Mouse (Mus musculus) C2C12 (cell line): ENCODE data around the gene Mpdu1. TPM values are rescaled to one million over a fixed set of nuclear protein-coding genes. Genes with fewer than 3 reads are reported as not detected.
"Not testable (repeated sequence)": the region's sequence is repeated elsewhere in the genome, so short reads cannot be mapped to it uniquely, and the experiment has no call there.

Experiments used
- H3K27me3 ChIP-seq: one replicate; pipeline ENCODE4 v1.6.1; 2011; ENCODE audit not compliant: control insufficient read depth, insufficient read depth, insufficient read length
- H3K36me3 ChIP-seq: one replicate; pipeline ENCODE4 v1.6.1; 2011; ENCODE audit not compliant: control insufficient read depth, insufficient read depth
- H3K4me3 ChIP-seq: one replicate; pipeline ENCODE4 v1.5.1; 2011; ENCODE audit warnings: mild to moderate bottlenecking, control low read depth; ENCODE audit not compliant: poor library complexity, insufficient read depth, severe bottlenecking
- H3K79me2 ChIP-seq: one replicate; pipeline ENCODE4 v1.6.1; 2011; ENCODE audit not compliant: control insufficient read depth, insufficient read depth
- H3K79me3 ChIP-seq: one replicate; pipeline ENCODE4 v1.6.1; 2011; ENCODE audit warnings: low read depth, control low read depth
- H3ac ChIP-seq: one replicate; pipeline ENCODE3; 2011; ENCODE audit warnings: low read depth; ENCODE audit not compliant: control insufficient read depth, insufficient read length
- CEBPB ChIP-seq: IDR thresholded peaks from one replicate; pipeline ENCODE4 v1.6.1; 2011; ENCODE audit warnings: low read depth, mild to moderate bottlenecking, control low read depth, moderate library complexity
- CTCF ChIP-seq: IDR thresholded peaks from one replicate; pipeline ENCODE4 v1.5.1; 2011; ENCODE audit not compliant: control insufficient read depth, insufficient read depth, insufficient read length
- FOSL1 ChIP-seq: IDR thresholded peaks from one replicate; pipeline ENCODE4 v1.8.0; 2011; ENCODE audit warnings: mild to moderate bottlenecking, low read length; ENCODE audit not compliant: poor library complexity, insufficient read depth, severe bottlenecking
- MAX ChIP-seq: IDR thresholded peaks from one replicate; pipeline ENCODE4 v1.6.1; 2011; ENCODE audit warnings: mild to moderate bottlenecking, control low read depth
- MYOD1 ChIP-seq: IDR thresholded peaks from one replicate; pipeline ENCODE4 v1.6.1; 2011; ENCODE audit warnings: low read depth; ENCODE audit not compliant: control insufficient read depth, insufficient read length
- MYOG ChIP-seq: IDR thresholded peaks from one replicate; pipeline ENCODE4 v1.6.1; 2011; ENCODE audit not compliant: control insufficient read depth, insufficient read length; ENCODE audit errors: extremely low read depth
- USF1 ChIP-seq: IDR thresholded peaks from one replicate; pipeline ENCODE4 v1.6.1; 2011; ENCODE audit warnings: low read depth, mild to moderate bottlenecking, control low read depth, moderate library complexity
- polyA plus RNA-seq: library from polyadenylated mRNA; unstranded; fragments of >200 nt; fragmentation: generic; extraction: Trizol; gene quantifications from one replicate; pipeline ENCODE4 v1.2.1, GENCODE M21; 2012; ENCODE audit warnings: missing spikeins

Mpdu1 gene
- polyA plus RNA-seq, 1 experiment = 95.8 TPM

DNA sequence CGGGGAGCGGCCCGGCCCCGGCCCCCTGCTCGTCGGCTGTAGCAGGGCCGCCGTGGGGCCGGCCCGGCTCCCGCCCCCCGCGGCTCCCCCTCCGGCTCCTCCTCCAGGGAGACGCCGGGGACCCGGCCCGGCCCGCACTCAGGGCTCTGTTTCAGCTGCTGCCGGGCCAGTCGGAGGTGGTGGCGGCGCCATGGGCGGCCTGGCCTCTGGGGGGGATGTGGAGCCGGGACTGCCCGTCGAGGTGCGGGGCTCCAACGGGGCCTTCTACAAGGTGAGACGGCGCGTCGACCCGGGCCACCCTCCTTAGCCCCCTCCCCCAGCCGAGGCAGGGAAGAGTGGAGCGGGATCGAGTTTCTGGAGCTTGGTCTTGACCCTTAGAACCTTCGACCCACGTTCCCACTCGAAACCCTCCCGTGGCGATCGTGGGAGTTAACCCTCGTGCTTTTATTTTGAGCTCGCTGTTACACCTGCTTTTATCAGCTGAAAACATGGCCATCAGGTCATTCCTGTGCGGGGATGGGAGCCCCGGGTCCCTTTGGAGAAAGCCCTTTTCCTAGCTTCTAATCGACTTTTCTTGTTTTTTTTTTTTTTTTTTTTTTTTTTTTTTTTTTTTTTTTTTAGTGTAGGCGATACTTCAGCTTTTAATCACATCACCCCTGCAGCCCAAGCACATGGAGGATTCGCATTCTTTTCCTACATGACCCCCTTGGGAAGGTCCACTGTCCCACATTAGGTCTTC is 29.1 kb downstream of the Mpdu1 start:
- Histone ChIP-seq H3K27me3 (no peaks in the 10 kb centered on the region), H3K4me3 (peak overlapping the region; percentile 84), H3ac (peak overlapping the region; percentile 97), H3K79me3 (peaks cover 38% of the 10 kb centered on the region), H3K36me3 (peaks cover 18% of the 10 kb centered on the region), H3K79me2 (peaks cover 54% of the 10 kb centered on the region)
- no peak for TF ChIP-seq USF1
- no peak for TF ChIP-seq MYOD1
- no peak for TF ChIP-seq MAX
- no peak for TF ChIP-seq MYOG
- no peak for TF ChIP-seq CTCF
- no peak for TF ChIP-seq FOSL1
- TF ChIP-seq CEBPB = no peak

DNA sequence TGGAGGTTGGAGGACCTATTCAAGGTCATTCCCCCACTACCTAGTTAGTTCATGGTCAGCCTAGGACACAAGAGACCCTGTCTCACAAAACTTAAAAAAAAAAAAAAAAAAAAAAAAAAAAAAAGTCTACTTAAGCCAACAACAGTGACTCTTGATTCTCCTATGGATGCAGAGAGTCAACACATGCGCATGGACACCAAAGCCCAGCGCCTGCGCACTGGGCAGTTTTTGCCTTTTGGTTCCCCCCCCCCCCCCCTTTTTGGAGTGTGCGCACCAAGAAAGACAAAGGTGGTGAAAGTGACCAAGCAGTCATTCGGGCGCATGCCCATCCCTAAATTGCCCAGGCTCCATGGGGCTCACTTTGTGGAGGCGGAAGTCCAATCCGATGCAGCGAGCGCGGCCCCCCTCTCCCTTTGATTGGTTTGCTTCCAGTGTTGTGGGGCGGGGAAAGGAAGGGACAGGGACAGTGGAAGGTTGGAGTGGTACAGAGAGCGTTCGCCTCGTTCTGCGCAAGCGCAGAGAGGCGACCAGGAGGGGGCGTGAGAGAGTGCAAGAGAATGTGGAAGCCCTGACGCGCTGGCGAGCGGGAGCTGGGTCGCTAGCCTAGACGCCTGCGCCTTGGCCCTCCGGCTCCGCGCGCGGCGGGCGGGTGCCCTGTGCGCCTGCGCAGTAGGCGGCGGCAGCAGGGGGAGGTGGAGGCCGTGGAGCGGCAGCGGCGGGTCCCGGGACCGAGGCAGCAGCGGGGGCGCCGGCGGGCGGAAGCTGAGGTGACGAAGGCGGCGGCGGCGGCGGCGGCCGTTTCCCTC is 30.0 kb downstream of the Mpdu1 start, which contains the start of gene Fxr2:
Gene Fxr2 (plus strand): TSS at position 707 of the 806 bp plus-strand sequence.
- Histone ChIP-seq H3K27me3 (no peaks in the 10 kb centered on the region), H3K4me3 (peak within 1 kb of the TSS; percentile 84), H3K79me3 (peaks cover 35% of the 10 kb centered on the region), H3K36me3 (peaks cover 18% of the 10 kb centered on the region), H3ac (peak within 1 kb of the TSS; percentile 97), H3K79me2 (peaks cover 46% of the 10 kb centered on the region)
- TF ChIP-seq MYOG (no peak), CTCF (peak; percentile 78), FOSL1 (no peak), MAX (peak; percentile 85), CEBPB (no peak), USF1 (no peak), MYOD1 (no peak)

DNA sequence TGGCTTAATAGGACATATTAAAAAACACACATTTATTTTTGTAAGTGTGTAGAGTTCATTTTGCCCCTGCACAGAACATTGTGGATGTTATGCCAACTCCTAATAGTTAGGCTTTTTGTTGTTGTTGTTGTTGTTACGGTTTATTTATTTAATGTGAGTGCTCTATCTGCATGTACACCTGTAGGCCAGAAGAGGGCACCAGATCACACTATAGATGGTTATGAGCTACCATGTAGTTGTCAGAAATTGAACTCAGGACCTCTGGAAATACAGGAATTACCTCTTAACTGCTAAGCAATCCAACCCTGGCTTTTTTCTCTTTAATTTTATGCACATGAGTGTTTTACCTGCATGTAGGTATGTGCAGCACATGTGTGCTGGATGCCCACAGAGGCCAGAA is 32.6 kb downstream of the Mpdu1 start:
- TF ChIP-seq MYOD1 (no peak), CEBPB (no peak), CTCF (no peak), USF1 (no peak), FOSL1 (no peak), MAX (no peak), MYOG (no peak)
- H3K79me2 ChIP-seq = peaks cover 19% of the 10 kb centered on the region
- no peak overlapping the region for H3K4me3 ChIP-seq
- peaks cover 14% of the 10 kb centered on the region for H3K79me3 ChIP-seq
- H3ac ChIP-seq = no peak overlapping the region
- H3K36me3 ChIP-seq = peaks cover 3% of the 10 kb centered on the region
- no peaks in the 10 kb centered on the region for H3K27me3 ChIP-seq

DNA sequence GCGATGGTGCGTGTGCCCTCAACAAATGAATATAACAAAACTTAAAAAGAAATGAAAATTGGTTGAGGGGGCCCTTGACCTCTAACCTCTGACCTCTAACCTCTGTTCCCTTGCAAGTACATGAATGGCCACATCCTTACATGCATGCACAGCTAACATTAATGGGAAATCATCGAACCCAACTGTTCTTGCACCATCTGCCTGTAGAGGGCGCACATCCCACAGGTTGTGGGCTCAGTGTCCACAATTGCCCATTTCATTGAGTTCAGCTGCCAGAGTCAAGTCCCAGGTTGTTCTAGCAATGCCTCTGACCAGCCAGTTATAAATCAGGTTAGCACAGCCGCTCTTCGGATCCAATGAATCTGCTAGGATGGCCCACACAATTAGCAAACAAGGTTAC is 34.2 kb downstream of the Mpdu1 start:
- Histone ChIP-seq H3K79me3 (peaks cover under 1% of the 10 kb centered on the region), H3K27me3 (no peaks in the 10 kb centered on the region), H3K79me2 (peaks cover 4% of the 10 kb centered on the region), H3ac (no peak overlapping the region), H3K36me3 (no peaks in the 10 kb centered on the region), H3K4me3 (no peak overlapping the region)
- TF ChIP-seq MYOD1 (no peak), MAX (no peak), FOSL1 (no peak), USF1 (no peak), MYOG (no peak), CTCF (peak; percentile 88), CEBPB (no peak)

DNA sequence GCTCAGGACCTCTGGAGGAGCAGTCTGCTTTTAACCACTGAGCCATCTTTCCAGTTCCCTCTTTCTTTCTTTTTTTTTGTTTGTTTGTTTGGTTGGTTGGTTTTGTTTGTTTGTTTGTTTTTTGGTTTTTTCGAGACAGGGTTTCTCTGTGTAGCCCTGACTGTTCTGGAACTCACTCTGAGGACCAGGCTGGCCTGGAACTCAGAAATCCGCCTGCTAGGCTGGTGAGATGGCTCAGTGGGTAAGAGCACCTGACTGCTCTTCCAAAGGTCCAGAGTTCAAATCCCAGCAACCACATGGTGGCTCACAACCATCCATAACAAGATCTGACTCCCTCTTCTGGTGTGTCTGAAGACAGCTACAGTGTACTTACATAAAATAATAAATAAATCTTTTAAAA is 38.1 kb downstream of the Mpdu1 start:
- not testable (repeated sequence) for H3K79me3 ChIP-seq, H3K27me3 ChIP-seq, H3K36me3 ChIP-seq, H3K4me3 ChIP-seq, H3ac ChIP-seq, H3K79me2 ChIP-seq

DNA sequence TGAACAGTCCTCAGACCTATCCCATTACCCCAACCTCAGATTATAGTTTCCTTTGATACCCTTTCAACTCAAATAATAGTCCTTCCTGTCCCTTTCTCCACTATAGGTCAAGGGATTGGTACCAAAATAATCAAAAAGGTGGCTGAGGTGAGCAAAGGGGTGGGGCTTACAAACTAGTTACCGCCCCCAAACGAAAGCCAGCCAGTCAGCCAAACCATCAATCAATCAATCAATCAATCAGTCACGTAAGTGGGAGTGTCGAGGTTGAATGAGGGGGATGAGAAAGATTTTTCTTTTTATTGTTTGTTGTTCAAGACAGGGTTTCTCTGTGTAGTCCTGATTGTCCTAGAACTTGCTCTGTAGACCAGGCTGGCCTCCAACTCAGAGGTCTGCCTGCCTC is 39.4 kb downstream of the Mpdu1 start:
- no peak overlapping the region for H3ac ChIP-seq
- no peaks in the 10 kb centered on the region for H3K36me3 ChIP-seq
- H3K79me2 ChIP-seq = no peaks in the 10 kb centered on the region
- no peaks in the 10 kb centered on the region for H3K27me3 ChIP-seq
- H3K4me3 ChIP-seq = no peak overlapping the region
- TF ChIP-seq FOSL1 = no peak
- TF ChIP-seq MAX = no peak
- TF ChIP-seq CEBPB = no peak
- TF ChIP-seq USF1 = no peak
- TF ChIP-seq CTCF = no peak
- no peak for TF ChIP-seq MYOD1
- no peak for TF ChIP-seq MYOG
- H3K79me3 ChIP-seq = no peaks in the 10 kb centered on the region
